Mouse (Mus musculus) forebrain, embryonic 11.5 days (tissue): ENCODE measurements around the gene Wdr48. TPM values are rescaled to one million over a fixed set of nuclear protein-coding genes. Genes with fewer than 3 reads are reported as not detected.
A peak's percentile ranks its signal among the peaks of the same experiment; 100 is the strongest.

Source experiments
- ATAC-seq: fragments of 200-750 bp; cut with Nextera tagmentation; replicated peaks from 2 replicates; pipeline ENCODE4 v1.8.0; 2017; ENCODE audit warnings: moderate TSS enrichment; ENCODE audit not compliant: low FRiP score
- DNase-seq: peaks from one replicate; pipeline ENCODE4 v3.0.0-alpha.2; 2017; ENCODE audit warnings: low spot score
- H3K27ac ChIP-seq: fragments of 300-500 bp; sonication (generic); 2 replicates; pipeline ENCODE4 v1.5.1; 2014; ENCODE audit warnings: low read depth, low read length
- H3K27me3 ChIP-seq: fragments of 300-500 bp; sonication (generic); 2 replicates; pipeline ENCODE4 v1.6.1; 2014; ENCODE audit warnings: mild to moderate bottlenecking, low read length, mixed read lengths; ENCODE audit not compliant: control insufficient read depth, insufficient read depth
- H3K36me3 ChIP-seq: fragments of 300-500 bp; sonication (generic); 2 replicates; pipeline ENCODE4 v1.6.1; 2014; ENCODE audit warnings: mild to moderate bottlenecking, low read length, moderate library complexity, mixed read lengths; ENCODE audit not compliant: control insufficient read depth, insufficient read depth
- H3K4me1 ChIP-seq: fragments of 300-500 bp; sonication (generic); replicated peaks from 2 replicates; pipeline ENCODE4 v1.6.1; 2014; ENCODE audit warnings: low read length, mixed read lengths; ENCODE audit not compliant: control insufficient read depth, insufficient read depth
- H3K4me2 ChIP-seq: fragments of 300-500 bp; sonication (generic); 2 replicates; pipeline ENCODE4 v1.6.1; 2014; ENCODE audit warnings: low read depth, mild to moderate bottlenecking, low read length, moderate library complexity, mixed read lengths; ENCODE audit not compliant: severe bottlenecking
- H3K4me3 ChIP-seq: fragments of 300-500 bp; sonication (generic); 2 replicates; pipeline ENCODE4 v1.5.1; 2014; ENCODE audit warnings: low read depth, low read length
- H3K9ac ChIP-seq: fragments of 300-500 bp; sonication (generic); 2 replicates; pipeline ENCODE4 v1.6.1; 2014; ENCODE audit warnings: low read length
- H3K9me3 ChIP-seq: fragments of 300-500 bp; sonication (generic); 2 replicates; pipeline ENCODE4 v1.6.1; 2016; ENCODE audit warnings: low read length, mixed read lengths; ENCODE audit not compliant: control insufficient read depth
- WGBS: fragments of 180-500 bp; shearing (Covaris S2); extraction: QIAGEN DNeasy Blood & Tissue Kit; methylation state at CpG from one replicate; pipeline ENCODE4 v1.1.7; 2014; 5-methylcytosine and 5-hydroxymethylcytosine counted together
- polyA plus RNA-seq: library from polyadenylated mRNA; unstranded; fragments of >200 nt; fragmentation: Nextera tagmentation; extraction: Ambion mirVana; gene quantifications from 2 replicates; pipeline ENCODE4 v1.2.1, GENCODE M21; 2014

Wdr48 gene
- polyA plus RNA-seq, 1 experiment from 2014 or later: 60.7 TPM

DNA sequence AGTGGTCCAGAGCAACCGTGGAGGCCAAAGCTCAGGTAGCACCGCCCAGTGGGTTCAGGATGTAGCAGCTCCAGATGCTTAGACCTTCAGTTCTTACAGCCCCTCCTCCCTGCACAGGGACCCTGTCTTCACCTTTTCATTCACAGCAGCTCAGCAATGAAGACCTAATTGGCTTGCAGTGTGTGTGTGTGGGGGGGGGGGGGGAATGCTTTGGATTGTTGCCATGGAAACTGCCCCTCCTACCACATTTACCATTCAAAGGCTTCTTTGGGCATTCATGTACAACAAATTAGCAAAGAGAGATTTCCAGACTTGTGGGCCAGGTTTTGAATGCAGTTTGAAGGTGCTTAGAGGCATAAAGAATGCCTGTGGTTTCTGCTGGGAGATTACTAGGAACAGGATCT, 5.8 kb upstream of the Wdr48 start:
- Histone ChIP-seq H3K4me3 (no peak overlapping the region), H3K4me2 (no peak overlapping the region), H3K4me1 (peaks cover 15% of the 10 kb centered on the region), H3K9ac (no peak overlapping the region; the same call in 1 of the 2 replicates), H3K27ac (peak overlapping the region; percentile 94), H3K36me3 (no peaks in the 10 kb centered on the region), H3K27me3 (no peaks in the 10 kb centered on the region), H3K9me3 (no peaks in the 10 kb centered on the region)
- 19% methylated on average over 2 of the region's 2 CpGs for whole genome bisulfite sequencing
- ATAC-seq (peak; percentile 92), DNase-seq (peak; percentile 91)

GRCm38 (mm10) chr9:119889446-119889845, 5.2 kb upstream of the Wdr48 start:
- no peaks in the 10 kb centered on the region for H3K9me3 ChIP-seq
- peak overlapping the region; percentile 24; the same call in 1 of the 2 replicates for H3K4me2 ChIP-seq
- peak; percentile 22 for ATAC-seq
- H3K4me1 ChIP-seq: peaks cover 15% of the 10 kb centered on the region
- H3K27ac ChIP-seq: peak overlapping the region; percentile 94
- H3K4me3 ChIP-seq: no peak overlapping the region
- peak; percentile 59 for DNase-seq
- no peaks in the 10 kb centered on the region for H3K36me3 ChIP-seq
- 52% methylated on average over 9 of the region's 9 CpGs for WGBS
- peak overlapping the region; percentile 37; the same call in 1 of the 2 replicates for H3K9ac ChIP-seq
- H3K27me3 ChIP-seq: no peaks in the 10 kb centered on the region

DNA sequence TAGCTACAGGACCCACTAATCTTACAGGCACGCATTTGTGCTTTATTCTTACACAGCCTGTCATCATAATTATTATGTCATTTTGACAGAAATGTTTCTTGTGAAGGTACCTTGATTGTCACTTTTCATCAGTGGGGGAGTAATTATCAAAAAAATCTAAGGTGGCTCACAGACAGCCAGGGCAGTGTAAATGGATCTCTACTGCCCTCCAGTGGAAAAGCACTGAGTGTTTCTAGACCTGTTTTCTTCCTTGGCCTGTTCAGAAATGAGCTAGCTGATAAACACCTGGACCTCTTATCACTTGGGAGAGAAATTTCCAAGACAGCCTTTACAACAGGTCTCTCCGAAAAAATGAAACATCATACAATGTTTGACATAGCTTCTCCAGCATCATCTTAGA, 4.0 kb upstream of the Wdr48 start:
- DNase-seq (peak; percentile 63), ATAC-seq (no peak)
- Histone ChIP-seq H3K4me2 (no peak overlapping the region), H3K9ac (no peak overlapping the region), H3K27me3 (no peaks in the 10 kb centered on the region), H3K4me3 (no peak overlapping the region), H3K27ac (no peak overlapping the region), H3K36me3 (no peaks in the 10 kb centered on the region), H3K9me3 (no peaks in the 10 kb centered on the region), H3K4me1 (peaks cover 19% of the 10 kb centered on the region)
- WGBS: 38% methylated on average over 2 of the region's 2 CpGs

GRCm38 (mm10) chr9:119893881-119894280, 797 bp upstream of the Wdr48 start:
- ATAC-seq (no peak), DNase-seq (no peak)
- no peak overlapping the region for H3K27ac ChIP-seq
- peak overlapping the region; percentile 82 for H3K9ac ChIP-seq
- no peaks in the 10 kb centered on the region for H3K9me3 ChIP-seq
- H3K27me3 ChIP-seq: no peaks in the 10 kb centered on the region
- H3K4me3 ChIP-seq: no peak overlapping the region
- 81% methylated on average over 5 of the region's 5 CpGs for WGBS
- no peaks in the 10 kb centered on the region for H3K36me3 ChIP-seq
- peaks cover 15% of the 10 kb centered on the region for H3K4me1 ChIP-seq
- H3K4me2 ChIP-seq: peak overlapping the region; percentile 62; the same call in 1 of the 2 replicates

DNA sequence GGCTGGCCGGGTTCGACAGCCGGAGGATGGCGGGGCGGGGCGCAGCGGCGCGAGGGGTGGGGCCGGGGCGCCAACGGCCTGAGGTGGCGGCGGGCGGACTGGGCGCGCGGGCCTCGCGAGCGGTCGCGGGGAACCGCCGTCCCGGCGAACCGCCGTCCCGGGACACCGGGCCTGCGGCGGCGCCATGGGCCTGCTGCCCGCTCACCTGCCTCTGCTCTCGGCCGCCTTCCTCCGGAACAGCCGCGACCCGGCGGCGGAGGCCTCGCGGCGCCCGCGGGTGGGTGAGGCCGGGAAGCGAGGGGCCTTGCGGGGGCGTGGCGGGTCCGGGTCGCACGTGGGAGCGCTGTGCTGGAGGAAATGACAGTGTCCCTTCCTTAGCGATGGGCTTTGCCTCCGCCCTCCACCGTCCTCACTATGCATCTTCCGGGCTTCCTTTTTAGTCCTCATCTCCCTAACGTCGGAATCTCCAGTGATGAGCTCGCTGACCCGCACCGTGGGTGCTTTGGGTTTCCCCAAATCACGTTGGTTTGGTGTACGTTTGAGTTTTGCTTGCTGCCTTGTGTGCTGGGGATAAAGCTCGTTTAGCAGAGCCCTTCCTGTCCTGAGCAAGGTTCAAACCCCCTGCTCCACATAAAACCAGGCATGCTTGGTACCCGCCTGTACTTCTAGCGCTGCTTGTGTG, 503 bp downstream of the Wdr48 start:
- Histone ChIP-seq H3K4me1 (peaks cover 6% of the 10 kb centered on the region), H3K4me2 (peak overlapping the region; percentile 82), H3K9me3 (no peaks in the 10 kb centered on the region), H3K27me3 (no peaks in the 10 kb centered on the region), H3K27ac (peak overlapping the region; percentile 75; the same call in 1 of the 2 replicates), H3K36me3 (no peaks in the 10 kb centered on the region), H3K9ac (peak overlapping the region; percentile 82), H3K4me3 (peak overlapping the region; percentile 95)
- WGBS: 2% methylated on average over 28 of the region's 71 CpGs
- ATAC-seq (peak; percentile 66), DNase-seq (no peak)

GRCm38 (mm10) chr9:119899446-119899845, 4.8 kb downstream of the Wdr48 start:
- H3K4me1 ChIP-seq: peaks cover 6% of the 10 kb centered on the region
- WGBS: 89% methylated on average over 2 of the region's 2 CpGs
- H3K9me3 ChIP-seq: no peaks in the 10 kb centered on the region
- no peaks in the 10 kb centered on the region for H3K36me3 ChIP-seq
- no peak overlapping the region for H3K27ac ChIP-seq
- no peaks in the 10 kb centered on the region for H3K27me3 ChIP-seq
- no peak for ATAC-seq
- no peak overlapping the region for H3K9ac ChIP-seq
- DNase-seq: no peak
- no peak overlapping the region for H3K4me3 ChIP-seq
- no peak overlapping the region for H3K4me2 ChIP-seq

- DNase-seq (no peak), ATAC-seq (no peak)
- Histone ChIP-seq H3K27ac (no peak overlapping the region), H3K4me2 (no peak overlapping the region), H3K4me1 (no peaks in the 10 kb centered on the region), H3K9ac (no peak overlapping the region), H3K4me3 (no peak overlapping the region), H3K36me3 (peaks cover 9% of the 10 kb centered on the region; the same call in 1 of the 2 replicates), H3K9me3 (no peaks in the 10 kb centered on the region), H3K27me3 (no peaks in the 10 kb centered on the region)
- 84% methylated on average over 12 of the region's 12 CpGs for WGBS
These were observed 7.9 kb downstream of the Wdr48 start for GRCm38 (mm10) chr9:119902410-119903151.

DNA sequence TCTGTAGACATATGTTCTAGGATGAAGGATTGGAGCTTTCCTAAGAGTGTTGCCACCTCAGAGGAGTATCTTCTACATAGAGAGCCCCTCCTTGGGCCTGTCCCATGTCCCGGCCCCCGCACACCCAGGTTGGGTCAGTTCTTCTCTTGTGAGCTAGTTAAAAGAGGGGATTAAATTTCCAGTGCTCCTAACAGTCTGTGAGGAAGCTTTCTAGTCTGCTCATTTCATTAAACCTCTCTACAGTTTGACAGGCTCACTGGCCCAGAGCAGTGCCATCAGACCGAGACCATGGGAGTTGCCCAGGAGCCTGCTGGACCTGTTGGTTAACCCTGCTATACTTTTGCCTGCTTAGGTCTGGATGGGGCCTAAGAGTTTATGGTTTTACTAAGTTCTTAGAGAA, 14.0 kb downstream of the Wdr48 start:
- WGBS: 99% methylated on average over 3 of the region's 3 CpGs

More for the DNA sequence above, 14.0 kb downstream of the Wdr48 start:
- Histone ChIP-seq H3K36me3 (peaks cover 22% of the 10 kb centered on the region; the same call in 1 of the 2 replicates), H3K9ac (no peak overlapping the region), H3K4me1 (no peaks in the 10 kb centered on the region), H3K9me3 (no peaks in the 10 kb centered on the region), H3K27me3 (no peaks in the 10 kb centered on the region), H3K27ac (no peak overlapping the region), H3K4me3 (no peak overlapping the region), H3K4me2 (no peak overlapping the region)
- no peak for DNase-seq
- ATAC-seq: no peak
